Mouse (Mus musculus): ENCODE measurements around the gene 3110021N24Rik. TPM values are rescaled to one million over a fixed set of nuclear protein-coding genes. Genes with fewer than 3 reads are reported as not detected.

3110021N24Rik gene
- total and polyA plus RNA-seq, 2 experiments from 2014 or later: 1.9 TPM; not detected in 1

DNA sequence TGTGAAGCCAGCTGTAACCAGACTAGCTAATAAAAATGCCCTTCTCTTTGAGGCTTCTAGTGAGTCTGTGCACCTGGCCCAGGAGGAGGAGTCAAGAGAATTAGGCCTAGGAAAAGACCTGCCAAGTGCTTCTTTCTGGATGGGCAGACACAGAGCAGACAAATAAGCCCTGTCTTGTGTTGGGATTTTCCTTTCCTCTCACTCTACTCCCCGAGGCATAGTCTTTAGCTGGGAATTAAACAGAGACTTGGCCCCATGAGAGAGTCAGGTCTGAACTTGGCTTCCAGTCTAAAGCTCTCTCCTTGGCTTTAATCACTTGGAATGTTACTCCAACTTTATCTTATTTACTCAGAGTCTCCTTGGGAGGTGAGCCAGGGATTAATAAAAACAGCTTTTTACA, 74.5 kb downstream of the 3110021N24Rik start:
- Histone ChIP-seq H3K27me3 (ENCODE audit: control insufficient read depth, insufficient read depth, low read length) (no peaks in the 10 kb centered on the region), H3K27ac (ENCODE audit: low read depth) (no peak overlapping the region), H3K9me3 (replicated peaks; ENCODE audit: control insufficient read depth, low read length) (no peaks in the 10 kb centered on the region), H3K4me3 (ENCODE audit: low read depth, low read length) (no peak overlapping the region), H3K36me3 (replicated peaks; ENCODE audit: control insufficient read depth, insufficient read depth, low read length) (no peaks in the 10 kb centered on the region), H3K4me2 (ENCODE audit: low read depth, low read length) (no peak overlapping the region), H3K9ac (replicated peaks; ENCODE audit: low read depth, low read length) (no peak overlapping the region), H3K4me1 (ENCODE audit: control insufficient read depth, insufficient read depth) (peaks cover 9% of the 10 kb centered on the region; the same call in 1 of the 2 replicates)
- 46% methylated on average over 1 of the region's 1 CpGs for WGBS
- no peak for DNase-seq (ENCODE audit: low spot score)
- no peak for TF ChIP-seq EP300 (IDR thresholded peaks at IDR 0.05; ENCODE audit: low read depth)
- no peak for TF ChIP-seq CTCF (IDR thresholded peaks at IDR 0.05; ENCODE audit: low read depth)
- no peak for ATAC-seq (ENCODE audit: insufficient read depth, low read depth)

DNA sequence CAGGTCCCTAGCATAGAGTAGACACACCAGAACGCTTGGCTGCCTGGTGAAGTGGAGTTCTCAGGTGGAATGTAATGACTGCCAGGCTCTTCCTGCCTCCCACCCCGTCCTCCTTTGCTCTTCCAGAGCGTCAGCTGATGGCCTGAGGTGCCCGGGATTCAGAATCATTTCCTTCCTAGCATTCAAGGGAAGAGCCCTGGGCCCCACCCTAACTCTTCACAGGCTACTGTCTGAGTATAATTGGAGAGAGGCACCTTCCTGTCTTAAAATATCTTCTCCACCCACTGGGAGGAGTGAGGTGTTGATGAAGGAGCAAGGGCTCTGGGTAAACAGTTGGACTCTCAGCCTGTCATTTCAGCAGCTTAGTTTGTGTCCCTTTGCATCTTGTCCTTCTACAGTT, 77.3 kb downstream of the 3110021N24Rik start:
- H3K27me3 ChIP-seq (ENCODE audit: control insufficient read depth, insufficient read depth, low read length): no peaks in the 10 kb centered on the region
- H3K9ac ChIP-seq (replicated peaks; ENCODE audit: low read depth, low read length): no peak overlapping the region
- TF ChIP-seq EP300 (IDR thresholded peaks at IDR 0.05; ENCODE audit: low read depth) (no peak), CTCF (IDR thresholded peaks at IDR 0.05; ENCODE audit: low read depth) (no peak)
- 43% methylated on average over 4 of the region's 4 CpGs for WGBS
- no peaks in the 10 kb centered on the region for H3K9me3 ChIP-seq (replicated peaks; ENCODE audit: control insufficient read depth, low read length)
- no peaks in the 10 kb centered on the region for H3K36me3 ChIP-seq (replicated peaks; ENCODE audit: control insufficient read depth, insufficient read depth, low read length)
- ATAC-seq (ENCODE audit: insufficient read depth, low read depth) (no peak), DNase-seq (ENCODE audit: low spot score) (no peak)
- H3K27ac ChIP-seq (ENCODE audit: low read depth): no peak overlapping the region
- H3K4me2 ChIP-seq (ENCODE audit: low read depth, low read length): no peak overlapping the region
- H3K4me3 ChIP-seq (ENCODE audit: low read depth, low read length): no peak overlapping the region
- peaks cover 9% of the 10 kb centered on the region; the same call in 1 of the 2 replicates for H3K4me1 ChIP-seq (ENCODE audit: control insufficient read depth, insufficient read depth)

DNA sequence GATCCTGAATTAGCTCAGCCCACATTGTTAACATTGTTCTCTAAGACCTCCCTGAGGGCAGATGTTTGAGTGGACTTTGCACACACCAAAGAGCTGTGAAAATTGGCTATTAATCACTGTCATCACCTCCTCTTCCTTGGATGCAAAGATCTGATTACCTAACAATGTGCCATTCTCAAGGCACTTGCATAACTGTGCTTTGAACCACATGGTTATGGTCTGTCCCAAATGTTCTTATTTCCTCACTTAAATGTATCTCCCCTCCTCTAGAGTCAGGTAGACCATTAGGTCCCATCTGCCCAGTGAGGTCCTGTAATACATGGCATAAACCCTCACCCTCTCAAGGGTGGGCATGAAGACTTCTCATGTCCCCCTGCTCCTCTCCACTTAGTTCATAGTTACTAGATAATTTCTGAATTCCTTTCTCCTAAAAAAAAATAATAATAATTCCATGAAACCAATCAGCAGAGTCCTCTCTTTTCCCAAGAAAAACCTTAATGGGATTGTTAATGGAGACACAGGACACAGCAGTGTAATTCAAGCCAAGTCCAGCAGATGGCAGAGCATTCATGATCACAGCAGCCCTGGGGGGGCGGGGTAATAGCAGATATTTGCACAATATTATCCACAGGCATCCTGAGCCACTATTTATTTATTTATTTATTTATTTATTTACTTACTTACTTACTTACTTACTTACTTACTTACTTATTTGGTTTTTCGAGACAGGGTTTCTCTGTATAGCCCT, 78.8 kb downstream of the 3110021N24Rik start:
- WGBS: 58% methylated on average over 2 of the region's 2 CpGs
- H3K9me3 ChIP-seq (replicated peaks; ENCODE audit: control insufficient read depth, low read length): no peaks in the 10 kb centered on the region
- no peaks in the 10 kb centered on the region for H3K36me3 ChIP-seq (replicated peaks; ENCODE audit: control insufficient read depth, insufficient read depth, low read length)
- peaks cover 14% of the 10 kb centered on the region; the same call in 1 of the 2 replicates for H3K4me1 ChIP-seq (ENCODE audit: control insufficient read depth, insufficient read depth)
- DNase-seq (ENCODE audit: low spot score): peak; percentile 43
- ATAC-seq (ENCODE audit: insufficient read depth, low read depth): peak; percentile 49; the same call in 1 of the 2 replicates
- H3K4me2 ChIP-seq (ENCODE audit: low read depth, low read length): no peak overlapping the region
- H3K4me3 ChIP-seq (ENCODE audit: low read depth, low read length): no peak overlapping the region
- no peak for TF ChIP-seq EP300 (IDR thresholded peaks at IDR 0.05; ENCODE audit: low read depth)
- peak; percentile 81 for TF ChIP-seq CTCF (IDR thresholded peaks at IDR 0.05; ENCODE audit: low read depth)
- no peak overlapping the region for H3K9ac ChIP-seq (replicated peaks; ENCODE audit: low read depth, low read length)
- no peaks in the 10 kb centered on the region for H3K27me3 ChIP-seq (ENCODE audit: control insufficient read depth, insufficient read depth, low read length)
- no peak overlapping the region for H3K27ac ChIP-seq (ENCODE audit: low read depth)

DNA sequence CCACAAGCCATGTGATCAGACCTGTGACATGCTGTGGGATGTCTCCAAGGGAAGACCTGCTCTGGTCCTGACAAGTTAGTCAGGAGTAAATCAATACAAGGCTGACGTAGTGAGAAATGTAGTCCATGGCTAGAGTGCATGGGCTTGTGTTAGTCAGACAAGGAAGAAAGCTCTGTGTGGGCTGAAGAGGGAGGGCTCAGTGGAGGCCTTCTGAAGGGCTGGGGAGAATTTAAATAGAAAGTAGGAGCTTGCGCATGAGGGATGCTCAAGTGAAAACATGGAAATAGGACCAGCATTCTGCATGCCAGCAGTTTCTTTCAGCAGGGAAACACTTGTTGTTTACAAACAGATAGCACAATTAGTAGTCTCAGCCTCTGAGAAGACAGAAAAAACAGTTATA, 84.1 kb downstream of the 3110021N24Rik start:
- Histone ChIP-seq H3K4me2 (ENCODE audit: low read depth, low read length) (no peak overlapping the region), H3K27ac (ENCODE audit: low read depth) (no peak overlapping the region), H3K4me1 (ENCODE audit: control insufficient read depth, insufficient read depth) (0 out of 2 replicates have a peak, but pooled peaks cover 5% of the 10 kb centered on the region), H3K36me3 (replicated peaks; ENCODE audit: control insufficient read depth, insufficient read depth, low read length) (no peaks in the 10 kb centered on the region), H3K9ac (replicated peaks; ENCODE audit: low read depth, low read length) (no peak overlapping the region), H3K27me3 (ENCODE audit: control insufficient read depth, insufficient read depth, low read length) (no peaks in the 10 kb centered on the region), H3K9me3 (replicated peaks; ENCODE audit: control insufficient read depth, low read length) (no peaks in the 10 kb centered on the region), H3K4me3 (ENCODE audit: low read depth, low read length) (no peak overlapping the region)
- TF ChIP-seq CTCF (IDR thresholded peaks at IDR 0.05; ENCODE audit: low read depth) (no peak), EP300 (IDR thresholded peaks at IDR 0.05; ENCODE audit: low read depth) (no peak)
- 81% methylated on average over 2 of the region's 2 CpGs for WGBS
- no peak for DNase-seq (ENCODE audit: low spot score)
- ATAC-seq (ENCODE audit: insufficient read depth, low read depth): no peak

DNA sequence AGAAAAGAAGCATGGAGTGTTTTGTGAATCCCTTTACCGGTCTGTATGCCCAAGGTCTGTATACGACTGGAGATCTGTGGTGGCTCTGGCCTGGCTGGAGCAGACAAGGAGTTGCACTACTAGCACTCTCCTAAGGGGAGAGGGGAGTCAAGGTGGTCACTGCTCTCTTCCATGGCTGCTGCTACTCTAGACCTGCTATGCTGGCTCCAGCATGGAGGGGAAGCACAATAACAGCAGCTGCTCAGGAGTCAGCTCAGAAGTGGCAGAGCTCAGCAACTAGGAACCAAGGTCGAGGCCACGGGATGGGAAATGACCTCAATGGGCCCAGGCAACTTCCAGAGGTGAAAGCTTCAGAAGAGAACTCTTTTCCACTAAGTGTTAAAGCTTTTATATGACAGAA, 91.7 kb downstream of the 3110021N24Rik start:
- ATAC-seq (ENCODE audit: insufficient read depth, low read depth): no peak
- H3K36me3 ChIP-seq (replicated peaks; ENCODE audit: control insufficient read depth, insufficient read depth, low read length): peaks cover 6% of the 10 kb centered on the region
- no peak overlapping the region for H3K27ac ChIP-seq (ENCODE audit: low read depth)
- DNase-seq (ENCODE audit: low spot score): no peak
- H3K4me3 ChIP-seq (ENCODE audit: low read depth, low read length): no peak overlapping the region
- TF ChIP-seq EP300 (IDR thresholded peaks at IDR 0.05; ENCODE audit: low read depth): no peak
- no peak for TF ChIP-seq CTCF (IDR thresholded peaks at IDR 0.05; ENCODE audit: low read depth)
- WGBS: 55% methylated on average over 4 of the region's 4 CpGs
- H3K4me1 ChIP-seq (ENCODE audit: control insufficient read depth, insufficient read depth): no peaks in the 10 kb centered on the region
- H3K4me2 ChIP-seq (ENCODE audit: low read depth, low read length): no peak overlapping the region
- no peaks in the 10 kb centered on the region for H3K27me3 ChIP-seq (ENCODE audit: control insufficient read depth, insufficient read depth, low read length)
- H3K9ac ChIP-seq (replicated peaks; ENCODE audit: low read depth, low read length): no peak overlapping the region
- no peaks in the 10 kb centered on the region for H3K9me3 ChIP-seq (replicated peaks; ENCODE audit: control insufficient read depth, low read length)

DNA sequence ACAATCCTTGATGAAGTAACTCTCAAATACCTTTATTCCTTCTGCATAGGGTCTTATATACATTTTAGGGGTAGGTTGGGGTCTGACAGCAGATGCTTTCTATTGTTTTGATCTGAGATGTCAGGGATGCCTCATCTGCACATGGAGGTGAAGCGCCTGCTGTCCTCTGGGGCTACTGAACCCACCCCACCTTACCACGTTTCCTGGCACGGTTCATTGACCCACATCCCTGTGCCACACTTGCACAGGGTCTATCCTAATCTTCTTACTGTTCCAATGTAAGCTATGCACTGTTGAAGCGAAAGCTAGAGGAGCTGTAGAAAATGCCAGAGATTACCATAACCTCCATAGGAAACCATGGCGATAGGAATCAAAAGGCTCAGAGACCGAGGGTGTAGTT, 92.1 kb downstream of the 3110021N24Rik start:
- no peak overlapping the region for H3K27ac ChIP-seq (ENCODE audit: low read depth)
- no peaks in the 10 kb centered on the region for H3K27me3 ChIP-seq (ENCODE audit: control insufficient read depth, insufficient read depth, low read length)
- no peak overlapping the region for H3K4me2 ChIP-seq (ENCODE audit: low read depth, low read length)
- no peak overlapping the region for H3K4me3 ChIP-seq (ENCODE audit: low read depth, low read length)
- ATAC-seq (ENCODE audit: insufficient read depth, low read depth): no peak
- WGBS: 73% methylated on average over 6 of the region's 6 CpGs
- TF ChIP-seq CTCF (IDR thresholded peaks at IDR 0.05; ENCODE audit: low read depth): no peak
- TF ChIP-seq EP300 (IDR thresholded peaks at IDR 0.05; ENCODE audit: low read depth): no peak
- no peaks in the 10 kb centered on the region for H3K9me3 ChIP-seq (replicated peaks; ENCODE audit: control insufficient read depth, low read length)
- H3K9ac ChIP-seq (replicated peaks; ENCODE audit: low read depth, low read length): no peak overlapping the region
- no peak for DNase-seq (ENCODE audit: low spot score)
- H3K36me3 ChIP-seq (replicated peaks; ENCODE audit: control insufficient read depth, insufficient read depth, low read length): peaks cover 6% of the 10 kb centered on the region
- no peaks in the 10 kb centered on the region for H3K4me1 ChIP-seq (ENCODE audit: control insufficient read depth, insufficient read depth)
